Mouse (Mus musculus) spleen, postnatal 4 days (tissue): Measurements from ENCODE around the gene Arhgef18.

Source experiments
- DNase-seq, 2 experiments: peaks; one replicate each; pipeline ENCODE4 v3.0.0; 2022; ENCODE audit warnings: low spot score in 2 of 2

Arhgef18 gene

DNA sequence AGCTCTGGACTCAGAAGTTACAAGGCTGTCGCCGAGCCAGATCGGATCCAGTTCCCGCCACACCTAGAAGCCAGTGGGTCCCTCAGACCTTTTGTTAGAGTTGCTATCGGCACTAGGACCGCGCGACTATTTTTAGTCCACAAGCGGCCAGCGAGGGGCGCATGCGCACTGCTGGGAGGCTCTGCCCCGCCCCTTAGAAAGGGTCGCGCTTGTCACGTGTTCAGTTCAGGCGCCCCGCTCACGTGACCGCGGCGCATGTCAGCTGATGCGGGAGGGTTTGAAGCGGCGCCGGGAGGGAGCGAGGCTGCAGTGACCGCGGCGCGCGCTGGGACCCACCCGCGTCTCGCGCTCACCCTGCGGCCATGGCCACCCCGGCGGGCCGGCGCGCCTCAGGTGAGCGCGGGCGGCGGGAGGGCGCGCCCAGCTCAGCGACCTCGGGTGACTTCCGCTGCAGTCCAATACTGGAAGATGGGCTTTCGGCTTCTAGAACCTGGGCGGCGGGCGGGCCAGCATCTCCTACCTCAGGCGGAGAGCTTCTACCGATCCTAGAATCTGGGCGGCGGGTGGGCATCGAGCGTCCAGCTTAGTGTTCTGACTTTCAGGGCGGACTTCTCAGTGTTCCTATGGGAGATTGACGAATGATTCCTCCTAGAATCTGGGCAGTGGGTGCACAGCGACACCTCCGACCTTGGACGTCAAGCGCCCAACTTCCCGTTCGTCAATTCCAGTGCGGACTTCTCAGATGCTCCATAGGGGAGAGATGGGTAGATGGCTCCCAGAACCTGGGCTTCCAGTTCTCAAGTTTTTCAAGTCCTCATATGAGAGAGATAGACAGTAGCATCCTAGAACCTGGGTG, 107.7 kb downstream of the Arhgef18 start, which contains the start of gene Mcoln1:
Mcoln1 (plus strand) TSS at position 223 of the 856 bp plus-strand sequence.
- peak; percentile 99 for DNase-seq

DNA sequence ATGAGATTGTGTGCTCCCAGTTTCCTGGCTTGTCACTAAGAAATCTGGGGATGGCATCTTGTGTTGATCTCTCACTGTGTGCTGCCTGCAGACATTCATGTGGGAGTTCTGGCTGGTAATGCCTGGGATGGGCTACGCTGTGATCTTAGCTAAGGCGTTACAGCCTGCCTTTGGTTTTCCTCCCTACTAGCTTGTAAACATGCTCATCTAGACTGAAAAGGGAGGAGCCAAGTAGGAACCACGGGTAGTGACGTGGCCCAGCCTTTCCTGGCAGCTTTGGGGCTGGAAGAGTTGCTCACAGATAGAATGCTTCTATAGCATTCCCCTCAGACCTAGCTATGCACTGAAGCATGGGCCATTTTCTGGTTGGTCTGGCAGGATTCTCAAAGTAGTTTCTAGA, 109.4 kb downstream of the Arhgef18 start:
- no peak for DNase-seq
